ENCODE assay signal across 8 mouse cellular contexts in the genomic region with DNA sequence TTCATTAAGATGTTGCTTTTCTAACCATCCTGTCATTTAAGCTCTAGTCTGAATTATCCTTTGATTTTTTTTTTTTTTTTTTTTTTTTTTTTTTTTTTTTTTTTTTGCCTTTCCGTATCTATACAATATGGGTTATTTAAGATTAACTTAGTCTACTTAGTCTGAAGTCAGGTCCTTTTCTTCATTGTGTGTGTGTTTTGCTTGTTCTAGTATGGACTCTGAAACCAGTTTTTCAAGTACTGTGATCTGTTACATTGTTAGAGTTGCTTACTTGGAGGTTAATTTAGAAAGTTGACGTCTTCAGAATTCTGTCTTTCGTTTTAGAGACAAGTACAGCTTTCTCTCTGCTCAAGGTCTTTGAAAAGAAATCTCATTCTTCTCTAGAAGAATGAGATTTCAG.
A peak's percentile ranks its signal among the peaks of the same experiment; 100 is the strongest.
DNase-seq lines count a peak whose midpoint lies in the region; ATAC-seq lines count a peak whose summit lies in the region.

No protein-coding gene starts in this region.

- H3K27ac ChIP-seq in heart, embryonic 14.5 days (replicated peaks in 1 of 2; ENCODE audit: control insufficient read depth in 1 of 2, insufficient read depth in 1 of 2, low read depth in 2 of 2, low read length in 2 of 2): no peak overlapping the region
- no peak overlapping the region for H3K27ac ChIP-seq in brown adipose tissue, adult 24 weeks (replicated peaks; ENCODE audit: low read depth, low read length)
- H3K27ac ChIP-seq in hindbrain, embryonic 13.5 days: peak overlapping the region; percentile 80; the same call in 1 of the 2 replicates
- peak overlapping the region; percentile 40; the same call in 1 of the 2 replicates for H3K27ac ChIP-seq in midbrain, embryonic 11.5 days (ENCODE audit: low read depth, low read length)

- peak overlapping the region; percentile 75 for H3K4me2 ChIP-seq in heart, embryonic 14.5 days (ENCODE audit: low read length)
- peak overlapping the region; percentile 54 for H3K4me2 ChIP-seq in hindbrain, embryonic 13.5 days
- H3K4me2 ChIP-seq in midbrain, embryonic 11.5 days: peak overlapping the region; percentile 49

- H3K27me3 ChIP-seq in heart, embryonic 14.5 days (ENCODE audit: control insufficient read depth, insufficient read depth, low read length): no peaks in the 10 kb centered on the region
- no peaks in the 10 kb centered on the region for H3K27me3 ChIP-seq in hindbrain, embryonic 13.5 days
- no peaks in the 10 kb centered on the region for H3K27me3 ChIP-seq in midbrain, embryonic 11.5 days (ENCODE audit: control insufficient read depth, insufficient read depth, low read length)

- H3K4me3 ChIP-seq in heart, embryonic 14.5 days (ENCODE audit: control insufficient read depth in 1 of 2, insufficient read depth in 1 of 2, low read depth in 1 of 2, low read length in 2 of 2): peak overlapping the region in 1 of 2 experiments; percentile 38; a peak in 1 of 4 replicates
- H3K4me3 ChIP-seq in brown adipose tissue, adult 24 weeks (ENCODE audit: insufficient read depth, low read depth, low read length): peak overlapping the region; percentile 62; the same call in 1 of the 2 replicates
- peak overlapping the region; percentile 30; the same call in 1 of the 2 replicates for H3K4me3 ChIP-seq in hindbrain, embryonic 13.5 days
- peak overlapping the region; percentile 21; the same call in 1 of the 2 replicates for H3K4me3 ChIP-seq in midbrain, embryonic 11.5 days (ENCODE audit: low read depth, low read length)

- H3K36me3 ChIP-seq in heart, embryonic 14.5 days (ENCODE audit: control insufficient read depth, insufficient read depth, low read length): no peaks in the 10 kb centered on the region
- H3K36me3 ChIP-seq in hindbrain, embryonic 13.5 days: no peaks in the 10 kb centered on the region
- no peaks in the 10 kb centered on the region for H3K36me3 ChIP-seq in midbrain, embryonic 11.5 days (ENCODE audit: control insufficient read depth, insufficient read depth, low read length)

- peaks cover 0 to 2% of the 10 kb centered on the region in 2 experiments; a peak in 3 of 4 replicates for H3K4me1 ChIP-seq in heart, embryonic 14.5 days (ENCODE audit: control insufficient read depth in 2 of 2, insufficient read depth in 2 of 2, low read length in 2 of 2)
- H3K4me1 ChIP-seq in brown adipose tissue, adult 24 weeks (ENCODE audit: control insufficient read depth, insufficient read depth, insufficient read length, low read length): no peaks in the 10 kb centered on the region; the same call in 1 of the 2 replicates
- H3K4me1 ChIP-seq in hindbrain, embryonic 13.5 days (replicated peaks): peaks cover 5% of the 10 kb centered on the region
- peaks cover 4% of the 10 kb centered on the region; the same call in 1 of the 2 replicates for H3K4me1 ChIP-seq in midbrain, embryonic 11.5 days (ENCODE audit: control insufficient read depth, insufficient read depth, low read length)

- no peaks in the 10 kb centered on the region for H3K9me3 ChIP-seq in heart, embryonic 14.5 days (ENCODE audit: control insufficient read depth, low read length)
- no peaks in the 10 kb centered on the region for H3K9me3 ChIP-seq in hindbrain, embryonic 13.5 days
- H3K9me3 ChIP-seq in midbrain, embryonic 11.5 days (ENCODE audit: control insufficient read depth, low read length): no peaks in the 10 kb centered on the region

- H3K9ac ChIP-seq in heart, embryonic 14.5 days (ENCODE audit: low read length): no peak overlapping the region
- no peak overlapping the region for H3K9ac ChIP-seq in hindbrain, embryonic 13.5 days
- no peak overlapping the region for H3K9ac ChIP-seq in midbrain, embryonic 11.5 days (ENCODE audit: low read length)

- DNase-seq in heart, adult 8-10 months (ENCODE audit: low spot score): no peak
- DNase-seq in midbrain, embryonic 11.5 days (ENCODE audit: low spot score, missing footprints): peak; percentile 85
- DNase-seq in cerebellum, postnatal 10 days: no peak
- no peak for DNase-seq in layer of hippocampus, adult 18-20 months (ENCODE audit: low spot score in 2 of 2)
- DNase-seq in layer of hippocampus, adult 9-10 months (ENCODE audit: low spot score): no peak

- 57% methylated on average over 3 of the region's 3 CpGs for WGBS in heart, embryonic 14.5 days
- 9% methylated on average over 3 of the region's 3 CpGs for WGBS in hindbrain, embryonic 13.5 days
- WGBS in midbrain, embryonic 11.5 days: 14% methylated on average over 3 of the region's 3 CpGs

- no peak for ATAC-seq in heart, embryonic 14.5 days (ENCODE audit: insufficient number of reproducible peaks, insufficient read depth, low FRiP score, low read depth)
- ATAC-seq in hindbrain, embryonic 13.5 days (ENCODE audit: low FRiP score): no peak
- ATAC-seq in midbrain, embryonic 11.5 days (ENCODE audit: low FRiP score): 0 out of 2 replicates have a peak, but pooled peaks have one; percentile 8

Comparison
In these comparisons a context has a peak if more than half of its experiments do, and no peak if none do; other contexts are left out.
1. H3K27ac ChIP-seq: peak in hindbrain, embryonic 13.5 days (single experiment) and midbrain, embryonic 11.5 days (single experiment); none in heart, embryonic 14.5 days (0 of 2) and brown adipose tissue, adult 24 weeks (single experiment).
2. Peak in every context shown above with its lines, with median percentiles within 50 percentile points of each other: H3K4me2 ChIP-seq.